Mouse (Mus musculus): ENCODE data around the gene Tjp1. TPM values are rescaled to one million over a fixed set of nuclear protein-coding genes. Genes with fewer than 3 reads are reported as not detected.

Gene Tjp1
- polyA plus RNA-seq, 2 experiments: 1.9 to 4.9 TPM

- no peak overlapping the region for H3K4me2 ChIP-seq (ENCODE audit: low read depth)
- H3K9ac ChIP-seq (replicated peaks): no peak overlapping the region
- no peaks in the 10 kb centered on the region for H3K36me3 ChIP-seq (replicated peaks; ENCODE audit: control insufficient read depth, insufficient read depth, low read depth)
- ATAC-seq (ENCODE audit: insufficient read depth) (no peak), DNase-seq (ENCODE audit: low read depth in 3 of 3, low spot score in 3 of 3) (peak in 2 of 3 experiments; percentile 4 to 13)
- no peaks in the 10 kb centered on the region for H3K9me3 ChIP-seq (ENCODE audit: control insufficient read depth, low read length)
- H3K27me3 ChIP-seq (ENCODE audit: control insufficient read depth, insufficient read depth, low read length): no peaks in the 10 kb centered on the region
- H3K4me1 ChIP-seq (replicated peaks; ENCODE audit: control insufficient read depth in 2 of 2, insufficient read depth in 2 of 2, low read length in 1 of 2): no peaks in the 10 kb centered on the region
- no peak overlapping the region for H3K27ac ChIP-seq
- TF ChIP-seq EP300 (IDR thresholded peaks at IDR 0.05; ENCODE audit: low read depth) (no peak), CTCF (IDR thresholded peaks at IDR 0.05; ENCODE audit: low read depth) (peak; percentile 91)
- 26% methylated on average over 5 of the region's 5 CpGs for WGBS (ENCODE audit: insufficient replicate concordance)
- no peak overlapping the region for H3K4me3 ChIP-seq (ENCODE audit: insufficient read depth in 1 of 2, low read depth in 2 of 2, low read length in 2 of 2)
These were observed 210.2 kb downstream of the Tjp1 start for GRCm38 (mm10) chr7:65317418-65317817.

- TF ChIP-seq EP300 (IDR thresholded peaks at IDR 0.05; ENCODE audit: low read depth) (no peak), CTCF (IDR thresholded peaks at IDR 0.05; ENCODE audit: low read depth) (no peak)
- WGBS (ENCODE audit: insufficient replicate concordance): 53% methylated on average over 2 of the region's 2 CpGs
- no peak overlapping the region for H3K4me3 ChIP-seq (ENCODE audit: insufficient read depth in 1 of 2, low read depth in 2 of 2, low read length in 2 of 2)
- no peaks in the 10 kb centered on the region for H3K9me3 ChIP-seq (ENCODE audit: control insufficient read depth, low read length)
- no peaks in the 10 kb centered on the region for H3K36me3 ChIP-seq (replicated peaks; ENCODE audit: control insufficient read depth, insufficient read depth, low read depth)
- DNase-seq (ENCODE audit: low read depth in 3 of 3, low spot score in 3 of 3) (no peak), ATAC-seq (ENCODE audit: insufficient read depth) (no peak)
- H3K27me3 ChIP-seq (ENCODE audit: control insufficient read depth, insufficient read depth, low read length): no peaks in the 10 kb centered on the region
- no peak overlapping the region for H3K9ac ChIP-seq (replicated peaks)
- H3K27ac ChIP-seq: no peak overlapping the region
- H3K4me1 ChIP-seq (replicated peaks; ENCODE audit: control insufficient read depth in 2 of 2, insufficient read depth in 2 of 2, low read length in 1 of 2): no peaks in the 10 kb centered on the region
- H3K4me2 ChIP-seq (ENCODE audit: low read depth): no peak overlapping the region
These were observed 212.4 kb downstream of the Tjp1 start for GRCm38 (mm10) chr7:65315182-65315581.

GRCm38 (mm10) chr7:65296675-65297589 lies 230.6 kb downstream of the Tjp1 start:
- 58% methylated on average over 6 of the region's 6 CpGs for WGBS (ENCODE audit: insufficient replicate concordance)
- Histone ChIP-seq H3K4me3 (ENCODE audit: insufficient read depth in 1 of 2, low read depth in 2 of 2, low read length in 2 of 2) (no peak overlapping the region), H3K27me3 (ENCODE audit: control insufficient read depth, insufficient read depth, low read length) (no peaks in the 10 kb centered on the region), H3K9ac (replicated peaks) (no peak overlapping the region), H3K4me1 (replicated peaks; ENCODE audit: control insufficient read depth in 2 of 2, insufficient read depth in 2 of 2, low read length in 1 of 2) (no peaks in the 10 kb centered on the region), H3K27ac (no peak overlapping the region), H3K9me3 (ENCODE audit: control insufficient read depth, low read length) (no peaks in the 10 kb centered on the region), H3K4me2 (ENCODE audit: low read depth) (no peak overlapping the region), H3K36me3 (replicated peaks; ENCODE audit: control insufficient read depth, insufficient read depth, low read depth) (no peaks in the 10 kb centered on the region)
- ATAC-seq (ENCODE audit: insufficient read depth): no peak
- DNase-seq (ENCODE audit: low read depth in 3 of 3, low spot score in 3 of 3): no peak
- no peak for TF ChIP-seq EP300 (IDR thresholded peaks at IDR 0.05; ENCODE audit: low read depth)
- TF ChIP-seq CTCF (IDR thresholded peaks at IDR 0.05; ENCODE audit: low read depth): no peak

- H3K4me1 ChIP-seq (replicated peaks; ENCODE audit: control insufficient read depth in 2 of 2, insufficient read depth in 2 of 2, low read length in 1 of 2): no peaks in the 10 kb centered on the region
- no peak for TF ChIP-seq EP300 (IDR thresholded peaks at IDR 0.05; ENCODE audit: low read depth)
- TF ChIP-seq CTCF (IDR thresholded peaks at IDR 0.05; ENCODE audit: low read depth): no peak
- H3K27me3 ChIP-seq (ENCODE audit: control insufficient read depth, insufficient read depth, low read length): no peaks in the 10 kb centered on the region
- no peak overlapping the region for H3K4me2 ChIP-seq (ENCODE audit: low read depth)
- ATAC-seq (ENCODE audit: insufficient read depth) (no peak), DNase-seq (ENCODE audit: low read depth in 3 of 3, low spot score in 3 of 3) (no peak)
- WGBS (ENCODE audit: insufficient replicate concordance): 57% methylated on average over 16 of the region's 16 CpGs
- no peak overlapping the region for H3K27ac ChIP-seq
- H3K36me3 ChIP-seq (replicated peaks; ENCODE audit: control insufficient read depth, insufficient read depth, low read depth): no peaks in the 10 kb centered on the region
- no peak overlapping the region for H3K9ac ChIP-seq (replicated peaks)
- H3K4me3 ChIP-seq (ENCODE audit: insufficient read depth in 1 of 2, low read depth in 2 of 2, low read length in 2 of 2): no peak overlapping the region
- no peaks in the 10 kb centered on the region for H3K9me3 ChIP-seq (ENCODE audit: control insufficient read depth, low read length)
These were observed 244.7 kb downstream of the Tjp1 start for GRCm38 (mm10) chr7:65282886-65283285.

GRCm38 (mm10) chr7:65281960-65282359 lies 245.6 kb downstream of the Tjp1 start:
- Histone ChIP-seq H3K4me3 (ENCODE audit: insufficient read depth in 1 of 2, low read depth in 2 of 2, low read length in 2 of 2) (no peak overlapping the region), H3K36me3 (replicated peaks; ENCODE audit: control insufficient read depth, insufficient read depth, low read depth) (no peaks in the 10 kb centered on the region), H3K9me3 (ENCODE audit: control insufficient read depth, low read length) (no peaks in the 10 kb centered on the region), H3K27ac (no peak overlapping the region), H3K9ac (replicated peaks) (no peak overlapping the region), H3K27me3 (ENCODE audit: control insufficient read depth, insufficient read depth, low read length) (no peaks in the 10 kb centered on the region), H3K4me2 (ENCODE audit: low read depth) (no peak overlapping the region), H3K4me1 (replicated peaks; ENCODE audit: control insufficient read depth in 2 of 2, insufficient read depth in 2 of 2, low read length in 1 of 2) (no peaks in the 10 kb centered on the region)
- no peak for ATAC-seq (ENCODE audit: insufficient read depth)
- no peak for TF ChIP-seq EP300 (IDR thresholded peaks at IDR 0.05; ENCODE audit: low read depth)
- TF ChIP-seq CTCF (IDR thresholded peaks at IDR 0.05; ENCODE audit: low read depth): no peak
- WGBS (ENCODE audit: insufficient replicate concordance): 55% methylated on average over 3 of the region's 3 CpGs
- DNase-seq (ENCODE audit: low read depth in 3 of 3, low spot score in 3 of 3): no peak
